Mouse (Mus musculus): ENCODE results near the gene Adgrg6.

The Adgrg6 gene

DNA sequence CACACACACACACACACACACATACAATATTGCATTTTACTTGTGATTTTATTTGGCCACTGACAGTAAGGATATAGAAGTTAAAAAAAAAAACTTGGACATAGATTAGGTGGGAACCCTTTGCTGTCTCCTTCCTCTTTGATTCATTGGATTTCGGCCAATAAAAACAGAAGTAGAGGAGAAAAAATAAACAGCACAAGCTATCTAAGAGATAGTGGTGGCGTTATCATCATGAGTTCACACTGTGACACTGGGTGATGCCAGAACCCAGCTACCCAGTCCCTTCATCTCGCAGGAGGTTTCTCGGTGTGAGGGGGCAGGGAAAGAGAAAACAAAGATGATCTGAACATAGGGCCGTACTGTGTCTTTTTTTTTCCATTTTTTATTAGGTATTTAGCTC is 62.2 kb downstream of the Adgrg6 start:
- no peak for DNase-seq (ENCODE audit: low spot score in 2 of 2)

DNA sequence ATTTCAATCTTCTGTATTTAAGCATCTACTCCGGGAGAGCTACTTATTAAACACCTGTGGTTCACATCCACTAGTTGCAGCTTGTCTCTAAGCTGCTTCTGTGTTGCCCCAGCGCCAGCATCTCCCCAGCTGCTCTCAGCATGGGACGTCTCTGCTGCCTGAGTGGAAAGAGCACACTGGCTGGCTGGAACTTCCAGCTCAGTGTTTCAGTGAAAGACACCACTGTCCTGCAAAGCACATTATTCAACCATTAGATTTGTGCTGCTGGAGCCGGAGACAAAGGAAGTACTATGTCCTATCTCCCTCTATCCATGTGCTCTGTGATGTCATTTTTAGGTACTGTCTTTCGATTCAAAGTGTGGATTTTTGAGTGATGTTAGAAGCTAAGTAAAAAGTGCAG is 63.0 kb downstream of the Adgrg6 start:
- peak; percentile 5 to 31 for DNase-seq (ENCODE audit: low spot score in 2 of 2)

DNA sequence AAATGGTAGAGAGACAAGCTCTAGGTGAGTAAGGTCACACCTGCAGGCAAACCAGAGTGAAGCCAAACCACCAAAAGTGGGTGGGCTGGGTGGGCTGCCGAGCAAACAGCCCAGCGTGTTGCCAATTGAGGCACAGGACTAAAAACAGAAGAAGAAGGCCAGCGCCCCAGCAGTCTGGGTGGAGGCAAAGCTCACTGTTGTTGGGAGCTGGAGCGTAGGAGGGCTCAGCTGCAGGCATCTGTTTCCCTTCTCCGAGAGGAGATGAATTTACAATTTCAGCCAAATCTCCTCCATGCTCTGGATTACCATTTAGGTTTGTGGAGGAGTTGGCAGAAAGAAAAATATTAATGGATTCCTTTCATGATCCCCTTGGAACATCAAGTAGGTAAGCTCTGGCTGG is 64.5 kb downstream of the Adgrg6 start:
- DNase-seq (ENCODE audit: low spot score in 2 of 2) = peak; percentile 7 to 42

DNA sequence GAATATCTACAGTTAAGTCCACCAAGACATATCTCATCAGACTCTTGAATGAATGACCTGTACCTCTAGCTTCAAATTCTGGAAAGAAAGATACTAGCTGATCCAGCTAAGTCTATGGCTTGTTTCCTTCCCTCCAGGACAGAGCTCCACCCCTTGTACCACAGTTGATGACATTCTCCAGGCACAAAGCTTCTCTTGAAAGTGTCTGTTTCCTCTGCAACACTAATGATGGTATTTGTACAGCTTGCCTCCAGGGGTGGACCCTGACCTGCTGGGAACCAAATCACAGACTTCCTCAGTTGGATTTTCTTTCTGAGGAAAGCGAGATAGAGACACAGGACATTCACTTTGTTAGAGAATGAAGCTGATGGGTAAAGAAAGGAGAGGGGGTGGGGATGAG is 69.1 kb downstream of the Adgrg6 start:
- DNase-seq (ENCODE audit: low spot score in 2 of 2) = no peak

DNA sequence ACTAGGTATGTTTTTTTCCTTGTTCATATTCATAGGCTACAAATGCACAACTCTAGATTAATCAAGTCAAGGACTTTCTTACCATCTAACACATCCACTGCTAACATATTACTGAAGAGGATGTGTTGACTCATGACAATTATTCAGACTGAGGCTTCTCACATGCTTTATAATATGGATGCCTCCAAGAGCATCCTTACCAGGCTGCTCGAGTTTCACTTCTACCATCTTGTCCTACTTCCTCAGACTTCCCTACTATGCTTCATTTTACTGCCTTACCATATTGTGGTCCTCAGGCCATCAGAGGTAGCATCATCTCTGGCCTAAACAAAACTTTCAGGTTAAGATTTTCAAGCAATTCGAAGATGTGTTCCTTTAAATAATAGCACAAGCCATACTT is 69.8 kb downstream of the Adgrg6 start:
- DNase-seq (ENCODE audit: low spot score in 2 of 2) = no peak

DNA sequence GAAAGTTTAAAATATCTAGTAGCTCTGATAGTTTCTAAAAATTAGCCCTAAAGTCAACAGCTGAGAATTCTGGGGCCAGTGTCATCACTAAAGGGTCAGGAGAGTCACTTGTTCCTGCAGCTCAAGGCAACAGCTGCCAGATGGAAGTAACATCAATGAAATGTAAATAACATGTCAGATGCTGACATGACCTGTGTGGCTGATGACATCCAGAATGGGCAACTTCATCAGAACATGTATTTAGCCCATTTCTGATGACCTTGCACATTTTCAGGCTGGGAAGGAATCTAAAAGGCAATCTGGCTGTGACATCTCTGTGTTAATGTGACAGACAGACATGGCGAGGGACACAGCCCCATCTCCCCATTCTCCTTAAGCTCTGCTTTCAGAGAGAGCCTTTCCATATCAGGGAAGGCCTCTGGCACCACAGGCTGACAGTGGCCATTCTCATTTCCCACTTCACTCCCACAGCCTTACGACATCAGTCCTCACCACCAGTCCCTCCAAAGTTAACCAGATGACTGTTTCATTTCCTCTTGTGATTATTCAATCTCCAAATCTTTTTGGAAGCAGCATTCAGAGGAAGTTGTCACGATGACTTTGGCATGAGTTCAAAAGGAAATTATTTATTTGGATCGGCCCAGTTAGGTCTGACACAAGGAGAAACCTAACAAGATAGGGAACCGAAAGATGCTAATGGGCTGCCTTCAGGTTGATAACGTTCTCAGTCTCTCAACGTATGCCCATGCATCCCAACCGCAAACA is 70.7 kb downstream of the Adgrg6 start:
- DNase-seq (ENCODE audit: low spot score in 2 of 2) = no peak

DNA sequence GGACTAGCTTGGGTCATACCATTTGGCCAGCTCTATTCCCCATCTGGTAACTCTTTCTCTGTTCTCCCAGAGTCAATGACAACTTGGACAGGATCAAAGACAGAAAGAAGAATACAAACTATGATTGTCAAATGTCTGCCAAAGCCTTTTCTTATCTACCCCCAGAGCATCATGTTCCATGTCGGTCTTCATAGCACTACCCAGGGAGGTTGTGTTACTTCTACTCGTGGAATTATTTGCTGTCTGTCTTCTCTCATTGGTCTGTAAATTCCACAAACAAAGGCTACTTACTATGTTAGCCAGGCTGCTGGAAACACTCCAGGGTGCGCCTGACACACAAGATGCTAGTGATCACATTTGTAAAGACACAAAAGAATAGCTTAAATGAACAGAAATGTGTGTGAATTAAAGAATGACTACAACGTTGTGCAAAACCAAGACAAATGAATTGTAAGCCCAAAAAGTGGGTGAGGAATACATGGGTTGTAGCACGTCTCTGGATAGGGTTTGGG is 74.4 kb downstream of the Adgrg6 start:
- DNase-seq (ENCODE audit: low spot score in 2 of 2) = no peak

DNA sequence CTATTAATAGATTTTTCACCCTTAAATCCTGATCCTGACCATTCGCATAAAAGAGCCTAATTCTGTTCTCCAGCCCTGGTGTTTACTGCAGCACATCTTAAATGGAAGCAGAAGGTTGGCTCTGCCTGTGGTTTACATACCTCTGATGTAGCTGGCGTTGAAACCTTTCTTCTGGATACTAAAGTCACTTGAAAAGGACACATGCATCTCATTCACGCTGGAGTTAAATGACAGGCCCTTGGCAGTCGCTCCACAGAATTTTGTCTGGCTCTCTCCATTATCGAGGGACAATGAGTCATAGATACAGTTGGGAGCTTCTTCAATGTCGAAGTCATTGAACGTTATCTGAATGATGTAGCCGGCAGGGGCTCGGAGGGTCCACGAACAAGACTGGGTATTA is 76.8 kb downstream of the Adgrg6 start:
- DNase-seq (ENCODE audit: low spot score in 2 of 2) = no peak

DNA sequence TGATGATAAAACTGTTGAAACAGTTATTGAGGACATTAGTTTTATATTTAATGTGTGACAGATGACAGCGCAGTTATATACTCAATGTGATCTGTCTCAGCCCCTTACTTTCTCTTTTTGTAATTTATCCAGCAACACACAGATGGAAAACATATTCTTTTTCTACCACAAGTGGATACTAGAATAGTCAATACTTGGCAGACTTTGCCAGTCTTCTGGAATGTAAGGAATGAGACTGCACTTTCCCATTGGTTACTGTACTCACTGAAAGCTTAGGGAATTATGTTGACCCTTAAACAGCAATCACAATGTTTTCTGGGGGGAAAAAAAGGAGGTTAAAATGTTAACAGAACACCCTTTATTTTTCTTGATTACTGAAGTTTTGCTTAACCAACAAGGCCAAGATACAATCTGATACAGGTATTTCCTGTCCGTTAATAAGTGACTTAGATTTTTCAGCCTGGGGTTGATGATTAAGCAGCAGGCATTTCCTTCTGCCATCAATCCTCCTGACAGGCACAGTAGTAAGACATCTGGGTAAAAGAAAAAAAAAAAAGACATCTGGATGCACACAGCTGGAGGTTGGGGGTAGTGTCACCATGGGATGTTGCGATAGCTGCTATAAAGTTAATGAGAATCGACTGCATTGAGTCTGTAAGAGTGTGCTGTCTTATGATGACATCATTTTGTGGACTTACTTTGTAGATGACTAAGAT is 81.5 kb downstream of the Adgrg6 start:
- no peak for DNase-seq (ENCODE audit: low spot score in 2 of 2)

DNA sequence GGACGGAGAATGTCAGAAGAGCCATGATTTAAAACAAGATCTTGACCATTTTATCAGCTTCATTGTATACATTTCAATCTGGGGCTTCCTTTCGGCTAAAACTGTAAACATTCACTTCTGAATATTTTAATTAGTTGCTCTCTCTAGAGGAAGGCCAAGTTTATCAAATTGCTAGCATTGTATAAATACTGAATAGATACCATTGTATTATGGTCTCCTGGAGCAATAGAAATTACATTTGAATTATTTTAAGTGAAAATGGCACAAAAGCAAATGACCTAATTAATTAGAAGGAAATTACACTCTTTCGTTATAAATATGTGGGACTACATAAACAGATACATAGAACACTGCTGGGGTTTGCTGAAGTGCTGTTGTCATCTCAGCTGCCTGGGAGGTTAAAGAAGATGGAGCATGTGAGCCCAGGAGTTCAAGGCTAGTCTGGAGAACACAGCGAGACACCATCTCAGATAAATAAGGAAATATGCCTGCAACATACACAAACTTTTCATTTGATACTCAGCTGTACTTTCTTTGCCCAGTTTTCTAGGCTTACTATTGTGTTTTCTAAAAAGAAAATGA is 84.4 kb downstream of the Adgrg6 start:
- no peak for DNase-seq (ENCODE audit: low spot score in 2 of 2)

DNA sequence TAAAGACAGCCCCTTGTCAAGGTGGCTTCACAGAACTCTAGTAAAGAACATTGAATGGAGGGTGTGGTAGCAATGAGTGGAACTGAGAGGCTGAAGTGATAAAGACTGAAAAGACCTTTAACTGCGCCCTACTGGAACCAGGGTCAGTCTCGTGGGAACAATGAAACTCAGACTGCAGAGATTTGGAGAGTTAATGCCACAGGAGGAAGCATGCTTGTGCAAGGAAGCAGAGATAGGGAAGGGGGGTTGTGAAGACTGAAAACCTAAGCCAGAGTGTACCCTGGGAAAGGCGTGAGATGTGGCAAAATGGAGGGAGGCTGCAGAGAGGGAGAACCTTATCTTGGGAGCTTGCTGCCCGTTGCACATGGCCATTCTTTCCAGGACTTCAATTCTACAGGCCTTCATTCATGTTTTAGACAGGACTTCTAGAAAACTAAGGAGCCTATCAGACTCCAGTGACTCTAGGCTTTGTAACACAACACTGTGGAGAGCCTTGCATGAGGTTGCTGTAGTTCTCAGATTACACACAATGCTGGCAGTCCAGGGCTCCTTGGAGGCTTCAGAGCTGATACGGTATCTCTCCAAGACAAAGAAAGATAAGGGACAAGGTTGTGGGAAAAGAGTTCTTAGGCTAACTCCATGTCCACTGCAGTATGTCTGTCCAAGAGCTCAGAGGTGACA is 85.1 kb downstream of the Adgrg6 start:
- no peak for DNase-seq (ENCODE audit: low spot score in 2 of 2)

DNA sequence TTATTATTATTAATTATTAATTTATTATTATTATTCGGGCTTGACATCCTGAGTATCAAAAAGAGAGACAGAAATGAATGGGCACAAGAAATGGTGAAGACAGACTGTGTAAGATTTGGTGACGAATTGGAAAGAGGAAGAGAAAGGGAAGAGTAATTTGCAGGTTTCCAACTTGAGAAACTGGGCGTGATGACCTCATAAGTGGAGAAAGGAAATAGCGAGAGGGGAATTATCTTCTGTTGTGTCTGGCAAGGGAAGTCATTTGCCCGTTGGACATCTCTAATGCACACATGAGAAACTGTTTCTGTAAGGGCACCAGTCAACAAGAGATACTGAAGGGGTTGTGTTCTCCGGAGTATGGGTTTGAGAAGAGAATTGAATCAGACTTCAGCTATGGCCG is 85.6 kb downstream of the Adgrg6 start:
- no peak for DNase-seq (ENCODE audit: low spot score in 2 of 2)

DNA sequence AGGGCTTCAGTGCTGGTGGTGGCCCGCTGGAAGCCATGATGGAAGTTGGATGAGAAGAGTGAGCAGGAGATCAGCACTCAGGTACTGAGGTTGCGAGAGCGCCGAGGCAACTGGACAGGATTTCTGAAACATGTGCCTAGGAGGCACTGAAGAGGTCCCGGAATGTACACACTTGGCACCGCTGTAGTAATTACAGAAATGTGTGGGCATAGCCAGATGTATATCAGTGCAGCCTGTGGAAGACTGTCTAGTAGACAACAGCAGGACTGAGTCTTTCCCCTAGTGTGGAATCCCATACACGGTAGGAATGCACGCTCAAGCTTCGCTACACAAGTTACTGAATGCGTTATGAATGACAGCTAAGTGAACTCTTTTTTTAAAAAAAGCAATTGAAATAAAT is 86.1 kb downstream of the Adgrg6 start:
- no peak for DNase-seq (ENCODE audit: low spot score in 2 of 2)

DNA sequence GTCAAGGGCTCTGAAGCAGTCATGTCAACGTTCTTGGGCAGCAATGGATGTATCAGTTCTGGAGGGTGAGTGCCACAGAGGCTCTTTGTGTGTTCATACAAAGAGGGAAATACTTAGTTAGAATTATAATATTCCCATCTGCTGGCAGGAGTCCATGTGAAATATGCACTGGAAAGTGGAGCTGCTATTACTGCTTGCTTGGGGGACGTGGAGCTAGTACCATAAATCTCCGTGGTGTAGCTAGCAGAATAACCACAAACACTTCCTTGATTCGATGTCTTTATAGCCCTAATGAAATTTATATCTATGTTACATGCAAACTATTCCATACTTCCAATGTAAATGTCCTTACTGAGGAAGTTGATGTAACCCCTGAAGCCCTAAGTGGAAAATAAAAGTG is 91.0 kb downstream of the Adgrg6 start:
- no peak for DNase-seq (ENCODE audit: low spot score in 2 of 2)

DNA sequence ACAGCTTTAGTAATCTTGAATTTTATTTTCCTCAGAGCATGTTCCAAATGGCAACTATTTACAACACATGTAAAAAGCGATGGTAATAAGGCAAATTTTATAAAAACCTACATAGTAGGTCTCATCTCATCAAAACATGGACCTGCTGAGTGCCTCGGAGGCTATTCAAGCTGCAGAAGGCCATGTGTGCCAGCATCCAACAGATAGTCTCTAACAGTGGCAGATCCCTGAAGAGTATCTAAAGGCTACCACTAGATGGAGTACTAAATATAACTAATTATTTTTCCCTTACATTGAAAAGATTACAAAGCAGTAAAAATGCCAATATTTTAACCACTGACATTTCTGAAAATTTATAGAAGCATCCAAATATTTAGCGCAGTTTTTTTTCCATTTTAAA is 93.6 kb downstream of the Adgrg6 start:
- DNase-seq (ENCODE audit: low spot score in 2 of 2) = peak in 1 of 2 experiments; percentile 17

DNA sequence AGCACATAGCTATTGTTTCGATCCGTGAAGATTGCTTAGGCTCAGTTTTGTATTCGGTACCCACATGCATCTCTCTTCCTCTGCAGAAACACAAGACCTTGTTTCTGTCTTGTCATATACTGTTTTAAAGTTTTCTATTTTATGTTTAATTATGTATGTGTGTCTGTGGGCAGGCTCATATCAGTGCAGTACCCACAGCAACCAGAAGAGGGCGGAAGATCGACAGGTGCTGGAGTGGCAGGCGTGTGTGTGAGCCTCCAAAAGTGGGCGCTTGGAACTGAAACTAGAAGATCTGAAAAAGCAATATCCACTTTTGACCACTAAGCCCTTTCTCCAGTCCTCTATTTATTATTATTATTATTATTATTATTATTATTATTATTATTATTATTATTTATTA is 95.4 kb downstream of the Adgrg6 start:
- DNase-seq (ENCODE audit: low spot score in 2 of 2) = no peak

DNA sequence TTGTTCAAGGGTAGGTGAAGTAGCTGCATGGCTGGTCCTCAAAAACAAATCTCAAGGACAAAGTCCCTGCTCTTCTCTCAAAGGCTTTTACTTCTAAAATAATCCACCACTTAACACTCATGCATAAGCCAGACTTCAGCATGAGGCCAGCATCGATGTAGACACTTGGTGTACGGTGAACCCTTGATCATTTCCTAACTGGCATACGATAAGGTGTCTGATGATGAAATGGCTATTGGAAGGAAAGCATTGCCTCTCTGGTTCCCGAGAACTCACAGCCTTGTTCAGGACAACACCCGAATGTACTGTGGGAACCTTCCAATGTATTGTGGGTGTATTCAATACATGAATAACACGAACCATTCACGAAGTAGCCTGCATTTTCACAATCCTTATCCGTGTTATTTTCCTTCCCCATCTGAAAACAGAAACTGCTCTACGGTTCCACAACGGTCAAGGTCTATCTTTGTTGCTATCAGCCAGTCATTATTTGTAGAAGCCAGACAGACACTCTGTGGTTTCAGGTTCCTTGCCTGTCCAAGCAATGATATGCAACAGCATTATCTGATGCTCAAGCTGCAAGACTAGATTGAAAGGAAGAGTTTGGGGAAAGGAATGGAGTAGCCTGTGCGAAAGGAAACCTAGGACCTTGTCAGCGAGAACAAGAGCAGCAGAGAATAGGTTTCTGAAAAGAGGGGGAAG is 99.7 kb downstream of the Adgrg6 start:
- no peak for DNase-seq (ENCODE audit: low spot score in 2 of 2)

DNA sequence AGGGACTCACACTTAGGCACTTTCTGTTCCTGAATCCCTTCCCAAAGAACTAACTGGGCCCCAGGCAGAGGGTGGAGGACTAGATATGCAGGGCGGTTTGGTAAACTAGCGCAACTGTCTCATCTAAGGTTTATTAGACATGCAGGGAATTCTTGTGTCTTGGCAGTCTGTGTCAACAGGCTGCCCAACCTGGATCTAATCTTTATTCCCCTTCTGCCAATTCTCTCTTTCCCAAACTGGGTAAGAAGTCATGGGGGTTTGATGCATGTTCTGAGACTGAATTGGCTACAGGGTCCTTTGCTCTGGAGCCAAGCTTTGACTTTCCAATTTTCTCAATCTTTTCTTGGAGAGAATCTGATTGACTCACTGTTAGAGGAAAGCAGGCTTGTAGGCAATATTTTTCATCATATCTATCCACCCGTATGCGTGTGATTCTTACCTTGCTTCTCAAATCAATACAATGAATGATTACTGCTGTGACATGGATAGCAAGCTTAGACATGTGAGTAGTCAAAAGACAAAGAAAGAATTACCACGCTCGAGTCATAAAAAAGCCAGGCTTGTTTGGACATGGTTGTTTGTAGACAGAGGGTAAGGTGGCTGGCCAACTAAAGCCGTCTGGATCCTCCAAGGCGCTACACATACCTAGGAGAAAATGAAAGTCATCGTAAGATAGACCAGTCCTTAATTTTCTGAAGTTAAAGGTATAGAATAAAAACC is 104.4 kb downstream of the Adgrg6 start:
- no peak for DNase-seq (ENCODE audit: low spot score in 2 of 2)

DNA sequence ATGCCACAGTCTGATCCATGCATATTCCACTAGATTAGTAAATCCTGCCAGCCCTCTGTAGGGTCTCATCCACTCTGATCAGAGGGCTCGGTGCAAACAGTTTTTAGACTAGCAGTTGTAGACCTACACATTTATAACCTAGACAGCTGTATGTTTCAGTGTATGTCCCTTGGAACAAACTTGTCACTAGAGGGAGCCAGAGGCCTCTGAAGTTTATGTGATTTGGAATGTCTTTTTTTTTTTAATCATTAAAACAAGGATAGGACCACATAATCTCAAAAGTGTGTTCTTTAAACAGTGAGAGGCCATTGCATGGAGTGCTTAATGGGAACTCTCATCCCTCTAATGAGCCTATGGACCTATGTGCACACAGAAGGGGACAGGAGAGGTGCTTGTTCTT is 141.4 kb downstream of the Adgrg6 start:
- peak in 1 of 2 experiments; percentile 33 for DNase-seq (ENCODE audit: low spot score in 2 of 2)

DNA sequence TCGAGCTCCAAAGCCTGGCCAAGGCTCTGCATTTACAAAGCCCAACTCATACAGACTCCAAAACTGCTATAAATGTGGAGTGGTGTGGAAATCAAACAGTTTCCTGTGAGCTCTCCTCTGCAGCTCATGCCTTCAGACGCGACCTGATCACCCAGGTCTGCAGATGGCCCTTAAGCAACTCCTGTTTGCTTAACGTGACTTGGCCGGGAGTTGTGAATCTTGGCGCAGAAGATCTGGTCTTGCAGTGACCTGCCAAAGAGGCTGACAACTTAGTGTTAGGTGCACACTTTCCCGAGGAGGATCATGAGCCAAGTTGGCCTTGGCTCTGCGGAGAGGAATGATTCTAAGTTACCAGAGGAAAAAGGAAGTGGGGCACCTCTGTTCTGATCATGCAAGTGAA is 143.7 kb downstream of the Adgrg6 start:
- DNase-seq (ENCODE audit: low spot score in 2 of 2) = peak in 1 of 2 experiments; percentile 14

DNA sequence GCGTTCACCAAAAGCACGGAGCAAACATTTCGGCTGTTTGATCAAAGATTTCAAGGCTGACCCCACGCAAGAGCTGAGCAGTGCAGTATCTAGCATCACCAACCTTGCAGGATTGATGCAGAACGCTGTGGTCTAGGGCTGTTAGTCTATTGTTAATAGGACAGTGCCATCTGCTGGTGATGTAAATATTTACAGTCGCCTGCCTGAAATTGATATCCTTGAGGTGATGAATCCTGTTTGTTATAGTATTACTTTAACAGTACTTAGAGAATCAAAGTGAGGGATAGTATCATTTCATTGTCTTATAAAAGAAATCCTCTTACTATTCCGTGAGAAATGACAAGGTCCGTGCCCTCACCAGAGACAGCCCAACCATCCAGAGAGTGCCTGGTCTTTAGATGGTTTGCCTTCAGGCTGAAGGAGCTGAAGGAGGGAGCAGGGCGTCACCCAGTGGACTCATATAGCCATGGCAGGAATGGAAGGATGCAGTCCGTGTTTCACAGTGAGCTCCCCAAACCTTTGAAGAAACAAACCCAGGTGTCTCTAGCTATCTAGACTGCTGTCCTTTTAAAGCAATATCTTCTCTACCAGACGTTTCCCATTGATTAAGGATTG is 154.3 kb downstream of the Adgrg6 start:
- peak; percentile 78 to 94 for DNase-seq (ENCODE audit: low spot score in 2 of 2)
